Comparison of ENCODE assay signal across 8 mouse cellular contexts in the genomic region with DNA sequence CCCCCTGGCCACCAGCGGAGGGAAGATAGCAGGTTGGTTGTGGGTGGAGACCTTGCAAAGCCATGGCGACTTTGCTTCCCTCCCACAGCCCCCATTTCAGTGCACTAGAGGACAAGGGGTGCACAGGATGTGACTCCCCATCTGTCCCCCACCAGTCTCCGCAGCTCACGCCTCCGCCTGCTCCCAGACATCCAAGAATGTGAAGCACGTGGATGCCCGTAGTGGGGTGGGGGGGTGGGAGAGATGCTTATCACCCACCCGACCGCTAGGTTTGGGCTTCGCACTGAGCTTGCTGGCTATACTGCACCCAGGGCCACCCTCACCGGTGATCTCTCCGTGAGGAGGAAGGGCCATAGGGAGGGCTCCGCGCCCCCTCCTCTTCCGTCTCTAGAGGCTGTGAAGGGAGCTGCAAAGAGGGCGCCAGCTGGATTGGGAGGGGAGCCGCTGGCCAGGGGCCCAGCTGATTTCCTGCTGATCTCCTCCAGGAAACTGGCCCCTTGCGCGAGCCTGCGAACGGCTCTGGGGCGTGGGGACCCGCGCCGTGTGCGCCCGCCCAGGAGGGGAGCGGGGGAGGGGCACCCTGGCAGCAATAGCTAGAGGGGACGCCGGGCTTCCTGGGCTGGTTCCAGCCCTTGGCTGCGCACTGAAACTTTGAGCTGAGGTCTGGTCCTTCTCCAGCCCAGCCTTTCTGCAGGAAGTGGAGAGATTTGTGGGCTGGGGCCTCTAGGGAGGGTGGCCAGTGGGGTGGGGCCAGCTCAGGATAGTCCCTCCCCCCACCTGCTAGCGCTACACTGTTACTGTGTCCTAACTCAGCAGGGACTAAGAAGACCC. TPM values are rescaled to one million over a fixed set of nuclear protein-coding genes. Genes with fewer than 3 reads are reported as not detected.
DNase-seq lines count a peak whose midpoint lies in the region; ATAC-seq and TF ChIP-seq lines count a peak whose summit lies in the region.
"Had no signal": no experiment of that assay in that cellular context is flagged by ENCODE, and none has a peak within 500 bp of the region (broad histone marks: within the 10 kb centered on the region; RNA-seq: fewer than 3 reads in every experiment).

No protein-coding gene starts in this region.

- WGBS in forebrain, embryonic 15.5 days = under 1% methylated on average over 32 of the region's 32 CpGs
- WGBS in limb, embryonic 12.5 days = under 1% methylated on average over 32 of the region's 32 CpGs
- WGBS in midbrain, embryonic 13.5 days = 2% methylated on average over 29 of the region's 32 CpGs
- 1% methylated on average over 31 of the region's 32 CpGs for WGBS in stomach, postnatal 0 days

- peak overlapping the region; percentile 98 for H3K4me2 ChIP-seq in forebrain, embryonic 15.5 days (replicated peaks)
- H3K4me2 ChIP-seq in limb, embryonic 12.5 days = peak overlapping the region; percentile 99
- peak overlapping the region; percentile 98 for H3K4me2 ChIP-seq in midbrain, embryonic 13.5 days (replicated peaks)
- peak overlapping the region; percentile 99 for H3K4me2 ChIP-seq in stomach, postnatal 0 days (replicated peaks; ENCODE audit: low read depth)

- H3K9ac ChIP-seq in MEL (ENCODE audit: control insufficient read depth, low read depth, low read length, poor library complexity, severe bottlenecking) = peak overlapping the region; percentile 55
- peak overlapping the region; percentile 57 for H3K9ac ChIP-seq in forebrain, embryonic 15.5 days (replicated peaks)
- H3K9ac ChIP-seq in limb, embryonic 12.5 days (replicated peaks) = peak overlapping the region; percentile 56
- H3K9ac ChIP-seq in midbrain, embryonic 13.5 days (replicated peaks) = peak overlapping the region; percentile 62
- H3K9ac ChIP-seq in stomach, postnatal 0 days (ENCODE audit: low read length) = peak overlapping the region; percentile 66

- peaks cover 0 to 18% of the 10 kb centered on the region in 2 experiments; a peak in 2 of 4 replicates for H3K36me3 ChIP-seq in MEL (ENCODE audit: control insufficient read depth in 1 of 2, insufficient read depth in 2 of 2, low read length in 2 of 2)
- no peaks in the 10 kb centered on the region for H3K36me3 ChIP-seq in forebrain, embryonic 15.5 days
- H3K36me3 ChIP-seq in limb, embryonic 12.5 days = peaks cover 29% of the 10 kb centered on the region
- no peaks in the 10 kb centered on the region for H3K36me3 ChIP-seq in midbrain, embryonic 13.5 days
- peaks cover 4% of the 10 kb centered on the region; the same call in 1 of the 2 replicates for H3K36me3 ChIP-seq in stomach, postnatal 0 days (ENCODE audit: control insufficient read depth, insufficient read depth, low read length)

- H3K4me1 ChIP-seq in MEL (ENCODE audit: control insufficient read depth in 1 of 2, insufficient read depth in 2 of 2, low read length in 2 of 2) = peaks cover 3 to 30% of the 10 kb centered on the region in 2 experiments
- H3K4me1 ChIP-seq in forebrain, embryonic 15.5 days = peaks cover 90% of the 10 kb centered on the region
- peaks cover 97% of the 10 kb centered on the region for H3K4me1 ChIP-seq in limb, embryonic 12.5 days (replicated peaks)
- H3K4me1 ChIP-seq in midbrain, embryonic 13.5 days (replicated peaks) = peaks cover 94% of the 10 kb centered on the region
- H3K4me1 ChIP-seq in stomach, postnatal 0 days (replicated peaks; ENCODE audit: control insufficient read depth, insufficient read depth) = peaks cover 29% of the 10 kb centered on the region

- ATAC-seq in forebrain, embryonic 15.5 days (replicated peaks) = peak; percentile 58
- peak; percentile 48 to 57 for ATAC-seq in hematopoietic stem cell, adult 5-6 weeks (replicated peaks in 1 of 2; ENCODE audit: insufficient read depth in 1 of 2, low FRiP score in 2 of 2, low TSS enrichment in 1 of 2, low read depth in 1 of 2, poor library complexity in 2 of 2, severe bottlenecking in 2 of 2)
- peak; percentile 32 for ATAC-seq in limb, embryonic 12.5 days (ENCODE audit: insufficient number of reproducible peaks, insufficient read depth, low FRiP score, low TSS enrichment, low read depth)
- ATAC-seq in midbrain, embryonic 13.5 days = peak; percentile 49
- ATAC-seq in stomach, postnatal 0 days (ENCODE audit: low FRiP score, low TSS enrichment) = peak; percentile 76

- H3K9me3 ChIP-seq in MEL (replicated peaks; ENCODE audit: insufficient read depth, low read length) = no peaks in the 10 kb centered on the region
- H3K9me3 ChIP-seq in forebrain, embryonic 15.5 days = no peaks in the 10 kb centered on the region
- H3K9me3 ChIP-seq in limb, embryonic 12.5 days = no peaks in the 10 kb centered on the region
- H3K9me3 ChIP-seq in midbrain, embryonic 13.5 days = no peaks in the 10 kb centered on the region
- H3K9me3 ChIP-seq in stomach, postnatal 0 days (ENCODE audit: control insufficient read depth, low read length) = no peaks in the 10 kb centered on the region

- peak; percentile 60 for DNase-seq in MEL (ENCODE audit: low read depth, low spot score)
- DNase-seq in adrenal gland, postnatal 14 days = peak; percentile 89
- peak; percentile 91 for DNase-seq in stomach, postnatal 0 days (ENCODE audit: low spot score)

- TF ChIP-seq EP300 in MEL (IDR thresholded peaks at IDR 0.05; ENCODE audit: low read depth in 1 of 2, low read length in 2 of 2) = no peak
- no peak for TF ChIP-seq EP300 in stomach, postnatal 0 days (optimal IDR thresholded peaks at IDR 0.05)

- no peak overlapping the region for H3K27ac ChIP-seq in MEL (ENCODE audit: control insufficient read depth, low read depth, low read length)
- H3K27ac ChIP-seq in forebrain, embryonic 15.5 days (replicated peaks) = peak overlapping the region; percentile 75
- H3K27ac ChIP-seq in limb, embryonic 12.5 days = peak overlapping the region; percentile 94
- H3K27ac ChIP-seq in midbrain, embryonic 13.5 days = peak overlapping the region; percentile 4; the same call in 1 of the 2 replicates
- H3K27ac ChIP-seq in stomach, postnatal 0 days (replicated peaks) = peak overlapping the region; percentile 93
- H3K27ac ChIP-seq: macrophage had no signal

- no peak for TF ChIP-seq RAD21 in MEL (IDR thresholded peaks at IDR 0.05; ENCODE audit: low read depth, low read length)

- no peaks in the 10 kb centered on the region for H3K27me3 ChIP-seq in MEL (ENCODE audit: control insufficient read depth in 1 of 2, insufficient read depth in 2 of 2, low read length in 2 of 2)
- H3K27me3 ChIP-seq in forebrain, embryonic 15.5 days = peaks cover 12% of the 10 kb centered on the region; the same call in 1 of the 2 replicates
- H3K27me3 ChIP-seq in limb, embryonic 12.5 days = no peaks in the 10 kb centered on the region
- peaks cover 22% of the 10 kb centered on the region for H3K27me3 ChIP-seq in midbrain, embryonic 13.5 days
- no peaks in the 10 kb centered on the region for H3K27me3 ChIP-seq in stomach, postnatal 0 days (ENCODE audit: control insufficient read depth, insufficient read depth, low read length)

- H3K79me2 ChIP-seq in MEL (ENCODE audit: control insufficient read depth, insufficient read depth, low read length, poor library complexity) = peaks cover 3% of the 10 kb centered on the region

- no peak for TF ChIP-seq CTCF in MEL (IDR thresholded peaks at IDR 0.05 in 2 of 3, conservative IDR thresholded peaks at IDR 0.05 in 1 of 3; ENCODE audit: control insufficient read depth in 1 of 3, insufficient read depth in 1 of 3, low read depth in 2 of 3, low read length in 3 of 3, poor library complexity in 1 of 3, severe bottlenecking in 1 of 3)
- peak; percentile 24 for TF ChIP-seq CTCF in stomach, postnatal 0 days (IDR thresholded peaks at IDR 0.05; ENCODE audit: low read depth)

- TF ChIP-seq POLR2A in MEL (IDR thresholded peaks at IDR 0.05; ENCODE audit: control insufficient read depth in 1 of 2, insufficient read depth in 1 of 2, low read depth in 1 of 2, low read length in 2 of 2, poor library complexity in 1 of 2) = no peak

- peak overlapping the region; percentile 36 to 38; a peak in 3 of 4 replicates for H3K4me3 ChIP-seq in MEL (ENCODE audit: control insufficient read depth in 1 of 2, insufficient read depth in 1 of 2, low read depth in 2 of 2, low read length in 2 of 2)
- H3K4me3 ChIP-seq in forebrain, embryonic 15.5 days = peak overlapping the region; percentile 44
- H3K4me3 ChIP-seq in limb, embryonic 12.5 days (replicated peaks) = peak overlapping the region; percentile 73
- peak overlapping the region; percentile 58 for H3K4me3 ChIP-seq in midbrain, embryonic 13.5 days (replicated peaks)
- peak overlapping the region; percentile 70 for H3K4me3 ChIP-seq in stomach, postnatal 0 days (ENCODE audit: low read depth, low read length)

RNA-seq across cellular contexts. Expression of a gene that starts 19.4 kb away (rescaled TPM):
- total RNA-seq in MEL (2012; rRNA removed) = not detected in 2 replicates
- polyA plus RNA-seq in MEL (2012; ENCODE audit: insufficient read depth in 1 of 2, insufficient read length in 2 of 2, low read depth in 1 of 2, low replicate concordance in 2 of 2, missing spikeins in 1 of 2) = not detected
- total RNA-seq in adrenal gland, postnatal 14 days (2021) = not detected in 2 replicates
- polyA plus RNA-seq in forebrain, embryonic 15.5 days (2015; fragmentation: Nextera tagmentation; extraction: Ambion mirVana) = 0.62 and 0.84 TPM in 2 replicates
- total RNA-seq in hematopoietic stem cell, adult 5-6 weeks (2017) = not detected in 2 replicates
- polyA plus RNA-seq in limb, embryonic 12.5 days (2016; fragmentation: Nextera tagmentation; extraction: Ambion mirVana) = 0.51 TPM in 1 of 2 replicates, not detected in the other
- 0.58 and 0.99 TPM in 2 replicates for polyA plus RNA-seq in midbrain, embryonic 13.5 days (2015; fragmentation: Nextera tagmentation; extraction: Ambion mirVana)
- 1.9 and 2.1 TPM in 2 replicates for polyA plus RNA-seq in stomach, postnatal 0 days (2015; fragmentation: Nextera tagmentation; extraction: Ambion mirVana)
- polyA plus RNA-seq: macrophage had no signal

RNA-seq across cellular contexts. Expression of a gene that starts 35.8 kb away (rescaled TPM):
- 9.8 and 12.1 TPM in 2 replicates for total RNA-seq in MEL (2012; rRNA removed)
- polyA plus RNA-seq in MEL (2012; ENCODE audit: insufficient read depth in 1 of 2, insufficient read length in 2 of 2, low read depth in 1 of 2, low replicate concordance in 2 of 2, missing spikeins in 1 of 2) = 10 to 100 TPM in 1 of 2 experiments, not detected in 1; 13.7 TPM
- 24.5 and 29.3 TPM in 2 replicates for total RNA-seq in adrenal gland, postnatal 14 days (2021)
- 9.2 and 9.9 TPM in 2 replicates for polyA plus RNA-seq in forebrain, embryonic 15.5 days (2015; fragmentation: Nextera tagmentation; extraction: Ambion mirVana)
- 5.2 and 6.5 TPM in 2 replicates for total RNA-seq in hematopoietic stem cell, adult 5-6 weeks (2017)
- 47.1 TPM in 2 replicates for polyA plus RNA-seq in limb, embryonic 12.5 days (2016; fragmentation: Nextera tagmentation; extraction: Ambion mirVana)
- polyA plus RNA-seq in midbrain, embryonic 13.5 days (2015; fragmentation: Nextera tagmentation; extraction: Ambion mirVana) = 7.5 and 9.1 TPM in 2 replicates
- 20.1 and 25.9 TPM in 2 replicates for polyA plus RNA-seq in stomach, postnatal 0 days (2015; fragmentation: Nextera tagmentation; extraction: Ambion mirVana)

RNA-seq across cellular contexts. Expression of a gene that starts 55.8 kb away (rescaled TPM):
- 83.4 and 104 TPM in 2 replicates for total RNA-seq in MEL (2012; rRNA removed)
- polyA plus RNA-seq in MEL (2012; ENCODE audit: insufficient read depth in 1 of 2, insufficient read length in 2 of 2, low read depth in 1 of 2, low replicate concordance in 2 of 2, missing spikeins in 1 of 2) = 10 to 100 TPM; 56.9 to 69.4 TPM
- total RNA-seq in adrenal gland, postnatal 14 days (2021) = 3.5 and 5.8 TPM in 2 replicates
- polyA plus RNA-seq in forebrain, embryonic 15.5 days (2015; fragmentation: Nextera tagmentation; extraction: Ambion mirVana) = 11.2 and 12.1 TPM in 2 replicates
- total RNA-seq in hematopoietic stem cell, adult 5-6 weeks (2017) = 27.3 and 30.6 TPM in 2 replicates
- 44.8 and 48.5 TPM in 2 replicates for polyA plus RNA-seq in limb, embryonic 12.5 days (2016; fragmentation: Nextera tagmentation; extraction: Ambion mirVana)
- polyA plus RNA-seq in midbrain, embryonic 13.5 days (2015; fragmentation: Nextera tagmentation; extraction: Ambion mirVana) = 10.6 and 11.3 TPM in 2 replicates
- 6.6 and 7.0 TPM in 2 replicates for polyA plus RNA-seq in stomach, postnatal 0 days (2015; fragmentation: Nextera tagmentation; extraction: Ambion mirVana)
